Mouse (Mus musculus) gastrocnemius, postnatal 4 days (tissue): ENCODE results near the gene Trp53. TPM values are rescaled to one million over a fixed set of nuclear protein-coding genes. Genes with fewer than 3 reads are reported as not detected.

Experiments
- DNase-seq, 2 experiments: peaks; one replicate each; pipeline ENCODE4 v3.0.0; 2021 to 2022; ENCODE audit warnings: low spot score in 2 of 2, mixed read lengths in 2 of 2
- total RNA-seq, 2 experiments: library from RNA; stranded (reverse); gene quantifications; 2 replicates each; pipeline ENCODE4 v1.2.3; 2021

The Trp53 gene
- total RNA-seq, 2 experiments from 2014 or later: 51.1 to 51.9 TPM

GRCm38 (mm10) chr11:69560896-69561854 is 19.0 kb upstream of the Trp53 start:
- DNase-seq: no peak

GRCm38 (mm10) chr11:69563373-69563772 is 16.8 kb upstream of the Trp53 start:
- no peak for DNase-seq

- no peak for DNase-seq
Measured at GRCm38 (mm10) chr11:69564391-69564790, 15.8 kb upstream of the Trp53 start.

- DNase-seq: no peak
Measured at GRCm38 (mm10) chr11:69565131-69565530, 15.0 kb upstream of the Trp53 start.

GRCm38 (mm10) chr11:69575220-69575619 is 4.9 kb upstream of the Trp53 start:
- DNase-seq: no peak

- DNase-seq: no peak
Measured at GRCm38 (mm10) chr11:69576307-69576706, 3.9 kb upstream of the Trp53 start.

- no peak for DNase-seq
Measured at GRCm38 (mm10) chr11:69578301-69578700, 1.9 kb upstream of the Trp53 start.

- peak; percentile 93 to 94 for DNase-seq
Measured at GRCm38 (mm10) chr11:69579128-69580017, 786 bp upstream of the Trp53 start.

GRCm38 (mm10) chr11:69580572-69581146 is 500 bp downstream of the Trp53 start:
- DNase-seq: no peak

- peak; percentile 81 to 89 for DNase-seq
Measured at GRCm38 (mm10) chr11:69581147-69581688, 1.1 kb downstream of the Trp53 start.

GRCm38 (mm10) chr11:69581814-69582213 is 1.7 kb downstream of the Trp53 start:
- DNase-seq: no peak

GRCm38 (mm10) chr11:69582230-69582805 is 2.2 kb downstream of the Trp53 start:
- no peak for DNase-seq

- no peak for DNase-seq
Measured at GRCm38 (mm10) chr11:69584008-69584407, 3.8 kb downstream of the Trp53 start.

GRCm38 (mm10) chr11:69584937-69585336 is 4.8 kb downstream of the Trp53 start:
- DNase-seq: no peak

- no peak for DNase-seq
Measured at GRCm38 (mm10) chr11:69585718-69586325, 5.7 kb downstream of the Trp53 start.

GRCm38 (mm10) chr11:69589207-69589834 is 9.2 kb downstream of the Trp53 start:
- DNase-seq: no peak

- DNase-seq: no peak
Measured at GRCm38 (mm10) chr11:69590622-69591021, 10.5 kb downstream of the Trp53 start.

- no peak for DNase-seq
Measured at GRCm38 (mm10) chr11:69591424-69591823, 11.3 kb downstream of the Trp53 start.

GRCm38 (mm10) chr11:69591899-69592637 is 11.9 kb downstream of the Trp53 start:
- no peak for DNase-seq
